In the genomic region with DNA sequence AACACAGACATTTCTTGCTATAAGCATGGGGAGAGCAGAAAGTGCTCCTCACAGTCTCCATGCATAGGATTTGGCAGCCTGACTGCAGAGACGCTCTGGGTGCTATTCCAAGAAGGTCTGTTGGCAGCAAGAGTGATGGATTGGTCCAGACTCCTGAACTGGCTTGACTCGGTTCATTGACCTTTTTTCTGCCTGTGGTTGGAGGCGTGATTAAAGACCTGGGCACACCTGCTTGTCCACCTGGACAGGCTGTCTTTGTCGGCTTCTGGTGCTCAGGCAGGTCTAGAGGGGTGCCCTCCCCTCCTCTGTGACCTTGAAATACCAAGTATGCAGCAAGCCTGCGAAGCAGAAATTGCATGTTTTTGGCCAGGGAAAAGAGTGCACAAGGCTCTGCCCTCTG, we compare ENCODE assay signal across 18 mouse cellular contexts.
DNase-seq lines count a peak whose midpoint lies in the region; ATAC-seq lines count a peak whose summit lies in the region.
"Had no signal": no experiment of that assay in that cellular context is flagged by ENCODE, and none has a peak within 500 bp of the region (broad histone marks: within the 10 kb centered on the region; RNA-seq: fewer than 3 reads in every experiment).

No protein-coding gene starts in this region.

- H3K36me3 ChIP-seq in kidney, embryonic 16.5 days (ENCODE audit: insufficient read depth, low read length), result no peaks in the 10 kb centered on the region
- no peaks in the 10 kb centered on the region for H3K36me3 ChIP-seq in neural tube, embryonic 15.5 days
- H3K36me3 ChIP-seq: embryonic facial prominence, embryonic 10.5 days; midbrain, embryonic 10.5 days had no signal

- H3K4me3 ChIP-seq in kidney, embryonic 16.5 days (ENCODE audit: low read length), result no peak overlapping the region
- no peak overlapping the region for H3K4me3 ChIP-seq in neural tube, embryonic 15.5 days (replicated peaks)
- H3K4me3 ChIP-seq: embryonic facial prominence, embryonic 10.5 days; midbrain, embryonic 10.5 days had no signal

- H3K9me3 ChIP-seq in kidney, embryonic 16.5 days (ENCODE audit: low read length), result no peaks in the 10 kb centered on the region
- H3K9me3 ChIP-seq in neural tube, embryonic 15.5 days (replicated peaks), result no peaks in the 10 kb centered on the region
- H3K9me3 ChIP-seq: embryonic facial prominence, embryonic 10.5 days; midbrain, embryonic 10.5 days had no signal

- DNase-seq in kidney, postnatal 25 days, result no peak
- DNase-seq in brain, adult 2 months (ENCODE audit: low read depth, low spot score), result peak; percentile 92
- peak; percentile 81 for DNase-seq in cerebellum, adult 11-12 months
- DNase-seq in cerebellum, postnatal 10 days, result peak; percentile 80 to 87
- DNase-seq in frontal cortex, postnatal 25 days (ENCODE audit: low spot score in 2 of 2), result no peak
- DNase-seq: adrenal gland, adult 2 months; gastrocnemius, postnatal 14 days; heart, adult 11 months; kidney, adult 8-10 months; right cerebral cortex, postnatal 4 days had no signal

- no peaks in the 10 kb centered on the region for H3K4me1 ChIP-seq in kidney, embryonic 16.5 days (ENCODE audit: insufficient read depth, low read length)
- H3K4me1 ChIP-seq in neural tube, embryonic 15.5 days, result peaks cover 3% of the 10 kb centered on the region; the same call in 1 of the 2 replicates
- H3K4me1 ChIP-seq: embryonic facial prominence, embryonic 10.5 days; midbrain, embryonic 10.5 days had no signal

- no peak overlapping the region for H3K9ac ChIP-seq in kidney, embryonic 16.5 days (replicated peaks; ENCODE audit: low read length)
- no peak overlapping the region for H3K9ac ChIP-seq in neural tube, embryonic 15.5 days (replicated peaks)

- ATAC-seq in kidney, embryonic 16.5 days (ENCODE audit: low FRiP score, low TSS enrichment), result 0 out of 2 replicates have a peak, but pooled peaks have one; percentile 23
- ATAC-seq in activated CD4-positive, CD25-positive, alpha-beta regulatory T cell, adult 4 months, result no peak
- no peak for ATAC-seq in neural tube, embryonic 15.5 days (ENCODE audit: low FRiP score)
- ATAC-seq: forebrain, embryonic 16.5 days had no signal

- WGBS in kidney, embryonic 16.5 days, result 40% methylated on average over 5 of the region's 5 CpGs
- WGBS in neural tube, embryonic 15.5 days, result 81% methylated on average over 5 of the region's 5 CpGs

- no peak overlapping the region for H3K27ac ChIP-seq in kidney, embryonic 16.5 days (ENCODE audit: low read length)
- H3K27ac ChIP-seq in neural tube, embryonic 15.5 days (replicated peaks), result no peak overlapping the region
- H3K27ac ChIP-seq: embryonic facial prominence, embryonic 10.5 days; macrophage; midbrain, embryonic 10.5 days had no signal

- H3K27me3 ChIP-seq in kidney, embryonic 16.5 days (ENCODE audit: insufficient read depth, low read length), result no peaks in the 10 kb centered on the region
- H3K27me3 ChIP-seq in neural tube, embryonic 15.5 days (replicated peaks), result no peaks in the 10 kb centered on the region

- H3K4me2 ChIP-seq in kidney, embryonic 16.5 days (replicated peaks; ENCODE audit: low read depth, low read length), result no peak overlapping the region
- no peak overlapping the region for H3K4me2 ChIP-seq in neural tube, embryonic 15.5 days
- H3K4me2 ChIP-seq: heart, embryonic 11.5 days had no signal

Comparison
In these comparisons a context has a peak if more than half of its experiments do, and no peak if none do; other contexts are left out.
1. DNase-seq: peak in brain, adult 2 months (single experiment), cerebellum, adult 11-12 months (single experiment) and cerebellum, postnatal 10 days (2 of 2); none in kidney, postnatal 25 days (0 of 2) and frontal cortex, postnatal 25 days (0 of 2).